Mouse (Mus musculus) layer of hippocampus, adult 9-11 months (tissue): ENCODE measurements around the gene Itk.

ENCODE experiments used
- DNase-seq: peaks from one replicate; pipeline ENCODE4 v3.0.0; 2022

The Itk gene

DNA sequence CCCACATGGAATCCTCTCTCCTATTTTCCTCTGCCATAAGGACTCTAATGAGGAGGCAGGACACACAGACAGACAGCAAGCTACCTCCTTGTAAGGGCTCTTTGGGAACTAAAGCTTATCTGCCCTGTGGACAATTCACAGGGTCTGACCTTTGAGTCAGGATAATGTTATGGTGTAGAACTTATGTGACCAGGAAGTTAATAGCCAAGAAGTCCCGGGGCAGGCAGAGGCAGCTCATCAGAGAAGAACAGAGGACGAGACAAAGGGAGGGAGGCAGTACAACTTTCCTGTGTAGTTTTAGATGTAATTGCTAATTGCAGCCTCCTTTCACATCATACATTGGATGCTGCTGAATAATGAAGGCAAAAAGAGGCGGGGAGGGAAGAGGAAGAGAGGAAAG lies 1.3 kb upstream of the Itk start:
- DNase-seq, result no peak

DNA sequence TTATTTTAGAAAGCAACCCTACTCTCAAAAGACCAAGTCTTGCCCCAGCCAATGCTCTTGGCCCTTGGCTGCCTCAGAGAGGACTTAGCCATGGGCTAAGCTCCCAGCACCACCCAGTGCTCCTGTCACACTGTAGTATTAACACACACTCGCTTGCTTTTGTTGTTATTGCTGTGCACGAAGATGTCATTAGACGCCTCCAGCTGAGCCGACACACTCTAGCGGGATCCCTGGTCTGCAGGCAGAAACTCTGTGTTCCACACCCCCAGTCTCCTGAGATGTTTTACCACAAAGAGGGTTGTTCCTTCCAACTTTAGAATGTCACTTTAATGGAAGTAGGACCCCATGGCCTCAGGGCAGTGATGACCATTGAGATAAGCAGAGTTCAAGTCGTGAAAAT lies 877 bp downstream of the Itk start:
- no peak for DNase-seq

DNA sequence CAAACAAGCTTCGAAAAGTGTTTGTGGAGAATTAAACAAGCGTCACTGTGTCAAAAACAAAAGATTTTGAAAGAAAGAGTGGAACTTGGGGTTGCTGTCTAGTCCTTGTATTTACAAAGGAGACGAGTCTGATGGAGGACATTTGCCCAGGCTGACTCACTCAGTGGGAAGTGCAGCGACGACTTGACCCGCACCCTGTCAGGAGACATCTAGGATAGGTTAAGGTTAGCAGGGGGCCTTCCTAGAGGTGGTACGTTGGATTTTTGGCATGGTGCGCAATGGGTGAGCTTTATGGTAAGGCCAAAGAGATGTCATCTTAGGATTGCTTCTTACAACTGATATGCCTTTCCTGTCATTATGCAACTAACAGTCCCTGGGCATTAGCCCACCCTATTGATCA lies 2.3 kb downstream of the Itk start:
- DNase-seq, result no peak

DNA sequence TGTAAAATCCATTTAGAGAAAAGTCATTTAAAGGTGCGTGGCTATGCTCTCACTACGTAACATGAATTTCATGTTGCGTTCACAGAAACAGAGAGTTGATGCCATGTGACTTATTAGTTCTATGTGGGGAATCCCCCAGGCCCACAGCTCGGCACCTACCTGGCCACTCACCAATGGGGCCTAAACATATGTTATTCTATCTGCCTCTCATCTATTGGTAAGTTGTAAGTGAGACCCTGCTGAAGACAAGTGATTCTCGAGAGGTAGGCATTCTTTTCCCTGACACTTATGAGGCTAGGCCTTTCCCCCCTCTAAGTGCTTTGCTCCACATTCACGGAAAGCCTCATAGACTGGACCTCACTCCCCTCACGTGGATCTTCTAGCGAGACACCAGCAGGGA lies 2.8 kb downstream of the Itk start:
- no peak for DNase-seq

DNA sequence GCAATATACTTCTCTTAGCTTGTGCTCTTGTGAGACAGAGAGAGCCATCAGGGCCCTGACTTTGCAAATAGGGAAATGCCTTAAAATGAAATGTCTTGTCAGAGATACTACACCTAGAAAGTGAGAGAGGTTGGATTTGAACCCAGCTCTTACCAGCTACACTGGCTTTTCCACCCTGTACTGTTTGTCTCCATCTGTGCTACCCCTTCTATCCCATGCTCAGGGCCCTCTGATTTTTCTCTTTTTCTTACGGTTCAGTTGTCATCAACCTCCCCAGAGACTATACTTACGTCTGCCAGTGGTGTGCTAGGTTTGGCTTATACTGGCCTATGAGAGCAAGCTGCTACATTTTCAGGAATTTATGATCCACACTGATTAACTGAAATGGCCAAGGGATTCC lies 4.4 kb downstream of the Itk start:
- DNase-seq, result no peak

DNA sequence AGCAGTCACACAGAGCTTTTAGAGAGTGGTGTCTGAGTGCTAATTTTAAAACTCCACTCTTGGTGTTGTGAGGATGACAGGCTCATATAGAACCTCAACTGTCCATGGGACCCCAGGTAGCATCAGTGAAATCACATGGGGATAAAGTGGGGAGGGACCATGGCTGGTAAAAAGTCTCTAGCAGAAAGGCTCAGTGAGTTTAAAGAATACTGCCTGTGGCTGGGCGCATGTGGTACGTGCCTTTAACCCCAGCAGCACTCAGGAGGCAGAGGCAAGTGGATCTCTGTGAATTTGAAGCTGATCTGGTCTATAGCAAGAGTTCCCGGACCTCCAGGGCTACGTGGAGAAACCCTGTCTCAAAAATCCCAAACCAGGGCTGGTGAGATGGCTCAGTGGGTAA lies 6.8 kb downstream of the Itk start:
- DNase-seq, result no peak

DNA sequence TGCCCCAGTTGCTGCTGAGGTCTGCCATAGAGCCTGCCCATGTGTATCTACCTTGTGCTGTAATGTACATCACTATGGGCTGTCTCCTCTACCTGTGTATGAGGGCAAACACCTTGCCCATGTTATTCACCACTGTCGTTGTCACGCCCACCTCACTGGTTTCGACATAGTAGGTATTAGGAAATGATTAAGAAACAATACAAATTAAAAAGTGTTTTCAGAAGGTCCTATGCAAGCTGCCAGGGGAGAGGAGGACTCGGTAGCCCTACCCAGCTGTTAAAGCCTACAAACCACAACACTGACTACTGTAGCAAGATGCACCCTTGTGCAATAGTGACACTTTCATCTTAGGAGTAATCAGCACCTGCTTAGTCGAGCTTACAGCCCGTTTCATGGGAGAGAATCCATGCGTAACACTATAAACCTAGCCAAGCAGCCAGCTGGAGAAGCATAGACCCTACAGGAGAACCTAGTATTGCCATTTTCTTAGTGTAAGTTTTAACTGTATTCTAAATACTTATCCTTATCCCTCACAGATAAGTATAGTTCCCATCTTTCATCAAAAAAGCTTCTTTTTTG lies 9.1 kb downstream of the Itk start:
- no peak for DNase-seq

DNA sequence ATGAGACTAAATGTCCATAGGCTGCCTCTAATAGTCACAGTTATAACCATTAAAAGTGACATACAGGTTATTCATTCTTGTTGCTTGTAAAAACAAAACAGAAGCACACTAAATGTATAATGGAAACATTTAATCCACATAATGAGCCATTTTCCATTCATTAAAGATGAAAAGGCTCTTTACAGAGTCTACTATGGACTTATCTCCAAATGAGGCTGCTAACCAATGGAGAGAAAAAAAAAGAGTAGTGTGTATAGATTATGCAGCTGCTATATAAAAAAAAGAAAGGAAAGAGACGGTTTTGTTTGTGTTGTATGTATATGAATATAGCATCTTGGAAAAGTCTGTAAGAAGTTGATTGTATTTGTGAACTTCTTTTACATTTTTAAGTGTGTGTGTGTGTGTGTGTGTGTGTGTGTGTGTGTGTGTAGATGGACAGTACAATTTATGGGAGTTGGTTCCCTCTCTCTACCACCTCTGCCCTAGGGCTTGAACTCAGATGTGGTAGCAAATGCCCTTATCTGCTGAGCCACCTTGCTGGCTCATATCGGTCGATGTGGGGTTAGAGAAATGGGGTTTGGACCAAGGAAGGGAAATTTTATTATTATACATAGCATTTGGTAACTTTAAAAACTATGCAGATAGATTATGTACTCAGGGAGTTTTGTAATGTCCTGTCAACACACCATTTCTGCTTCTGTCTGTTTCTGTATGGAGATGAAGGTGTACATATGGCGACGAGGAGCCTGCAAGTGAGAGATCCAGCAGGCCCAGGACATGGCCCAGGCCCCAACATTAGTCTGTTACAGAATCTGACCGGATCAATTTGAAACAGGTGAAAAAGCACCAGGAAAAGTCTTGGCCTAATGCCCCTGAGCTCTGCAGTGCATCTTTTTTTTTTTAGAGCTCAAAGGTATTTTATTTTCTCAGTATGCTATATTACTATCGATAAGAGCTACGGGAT lies 11.2 kb downstream of the Itk start:
- no peak for DNase-seq

DNA sequence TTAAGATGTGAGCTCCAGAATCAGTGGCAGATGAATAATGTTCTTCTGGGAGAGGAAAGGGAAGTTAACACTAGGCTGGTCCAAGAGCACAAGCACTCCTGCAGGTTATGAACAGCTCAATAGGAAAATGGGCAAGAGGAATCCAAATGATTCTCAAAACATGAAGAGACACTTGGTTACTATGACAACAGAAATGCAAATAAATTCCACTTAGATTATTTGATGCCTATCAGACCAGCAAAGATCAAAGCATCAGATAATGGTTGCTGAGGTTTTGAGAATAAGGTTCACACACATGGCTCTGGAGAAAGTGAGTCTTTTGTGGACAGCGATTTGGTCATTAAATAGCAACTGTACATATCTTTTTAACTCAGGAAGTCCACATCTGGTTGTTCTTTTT lies 12.0 kb downstream of the Itk start:
- DNase-seq, result no peak

DNA sequence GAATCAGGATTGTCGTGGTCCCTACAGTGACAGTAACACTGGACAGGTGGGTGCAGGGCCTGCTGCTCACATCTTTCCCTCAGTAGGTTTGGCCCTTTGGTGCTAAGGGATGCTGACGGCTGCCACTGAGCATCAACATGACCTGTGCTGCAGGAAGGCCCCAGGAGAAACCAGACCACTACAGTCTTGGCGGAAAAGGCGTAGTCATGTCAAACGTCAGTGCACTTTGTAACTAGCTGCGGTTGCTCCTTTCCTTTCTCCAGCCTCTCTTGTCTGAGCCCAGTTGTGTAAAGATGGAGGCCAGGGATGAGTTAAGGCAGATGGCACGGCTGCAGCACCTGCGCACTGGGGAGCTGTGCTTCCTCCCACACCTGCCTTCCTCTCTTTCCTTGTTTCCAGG lies 14.3 kb downstream of the Itk start:
- DNase-seq, result no peak

DNA sequence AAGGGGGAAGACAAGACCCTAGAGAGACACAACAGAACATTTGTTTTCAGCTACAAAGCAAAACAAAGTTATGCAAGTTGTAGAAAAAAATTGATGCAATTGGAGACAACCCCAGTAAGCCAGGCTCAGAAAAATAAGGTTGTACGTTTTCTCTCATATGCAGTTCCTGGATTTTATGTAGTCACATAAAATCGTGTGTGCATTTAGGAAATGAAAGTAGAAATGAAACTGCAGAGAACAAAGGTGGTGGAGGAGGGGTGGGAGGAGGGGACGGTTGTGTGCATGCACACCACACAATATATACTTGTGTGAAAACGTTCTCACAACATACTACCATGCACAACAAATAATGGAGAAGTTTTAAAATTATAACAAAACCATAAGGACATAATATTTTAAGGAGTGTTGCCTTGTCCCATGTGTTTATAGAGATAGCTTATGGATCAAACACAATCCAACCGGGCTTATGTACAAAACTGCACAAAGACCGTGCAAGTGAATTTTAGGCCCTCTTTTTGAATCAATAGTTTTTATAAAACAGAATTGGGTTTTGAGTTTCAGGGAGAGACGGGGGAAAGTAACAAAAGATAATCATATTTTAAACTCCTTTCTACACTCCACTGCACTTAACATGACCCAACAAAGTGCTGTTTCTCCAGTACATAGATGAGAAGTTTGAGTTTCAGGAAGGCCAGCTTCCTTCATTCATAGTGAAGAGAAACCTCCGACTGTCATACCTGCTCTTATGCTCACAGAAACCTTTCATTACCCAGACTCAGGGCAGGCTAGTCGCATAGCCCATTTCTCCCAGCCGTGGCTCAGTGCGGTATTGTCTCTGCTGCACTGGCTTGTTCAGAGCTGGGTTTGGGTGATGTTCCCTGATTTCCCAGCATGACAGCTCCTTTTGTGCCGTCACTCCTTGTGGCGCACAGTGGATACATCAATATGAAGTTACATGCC lies 16.0 kb downstream of the Itk start:
- no peak for DNase-seq

DNA sequence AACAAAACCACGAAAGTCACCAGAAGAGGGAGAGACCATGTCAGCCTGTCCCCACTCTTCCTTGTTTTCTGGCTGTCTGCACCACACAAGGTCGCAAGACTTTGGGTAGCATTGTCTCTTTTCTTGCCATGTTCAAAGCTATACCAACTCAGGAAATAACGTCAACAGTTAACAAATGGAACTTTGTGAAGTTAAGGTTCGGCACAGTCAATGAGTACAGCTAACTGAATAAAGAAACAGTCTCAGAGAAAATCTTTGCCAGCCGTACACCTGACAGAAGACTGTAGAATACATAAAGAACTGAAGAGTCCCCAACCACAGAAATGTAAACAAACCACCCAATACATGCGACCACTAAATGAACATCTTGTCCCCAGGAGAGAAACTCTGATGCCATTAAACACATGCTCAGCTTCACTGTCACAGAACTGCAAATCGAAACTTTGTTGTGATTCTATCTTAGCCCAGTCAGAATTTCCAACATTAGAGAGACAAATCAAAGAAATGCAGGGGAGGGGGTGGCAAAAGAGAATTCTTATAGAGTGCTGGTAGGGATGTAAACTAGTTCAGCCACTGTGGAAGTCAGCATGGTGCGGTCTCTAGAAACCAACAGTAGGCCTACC lies 16.9 kb downstream of the Itk start:
- no peak for DNase-seq

DNA sequence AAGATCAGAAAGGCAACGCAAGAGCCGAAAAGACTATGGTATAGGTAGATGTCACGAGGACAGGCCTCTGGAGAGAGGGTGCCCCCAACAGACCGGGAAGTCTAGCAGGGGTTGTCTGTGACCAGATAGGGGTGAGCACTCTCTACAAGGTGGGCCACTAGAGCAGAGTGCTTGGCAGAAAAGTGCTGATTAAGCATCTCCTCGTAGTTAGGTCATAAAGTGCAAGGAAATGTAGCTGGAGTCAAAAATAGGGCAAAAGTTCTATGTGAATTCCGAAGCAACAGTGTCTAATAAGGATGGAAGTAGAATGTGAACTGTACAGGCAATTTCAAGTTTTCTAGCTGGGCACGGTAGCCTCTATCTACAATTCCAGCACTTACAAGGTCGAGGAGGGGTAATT lies 18.1 kb downstream of the Itk start:
- DNase-seq, result no peak

DNA sequence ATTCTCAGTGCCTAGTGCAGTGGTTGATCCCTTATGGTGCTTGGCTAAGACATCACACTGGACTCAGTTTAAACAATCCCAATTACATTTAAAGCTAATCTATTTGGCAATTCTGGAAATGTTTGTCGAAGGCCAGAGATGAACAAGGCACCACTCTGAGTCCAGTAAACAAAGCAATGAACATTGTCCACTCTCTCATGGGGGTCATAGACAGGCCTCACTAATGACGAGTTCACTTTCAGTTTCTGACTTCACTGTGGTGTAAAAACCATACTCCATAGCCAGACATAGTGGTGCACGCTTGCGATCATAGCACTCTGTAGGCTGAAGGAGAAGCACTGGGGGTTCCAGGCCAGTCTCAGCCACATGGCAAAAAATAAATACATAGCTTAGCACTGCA lies 18.9 kb downstream of the Itk start:
- no peak for DNase-seq

DNA sequence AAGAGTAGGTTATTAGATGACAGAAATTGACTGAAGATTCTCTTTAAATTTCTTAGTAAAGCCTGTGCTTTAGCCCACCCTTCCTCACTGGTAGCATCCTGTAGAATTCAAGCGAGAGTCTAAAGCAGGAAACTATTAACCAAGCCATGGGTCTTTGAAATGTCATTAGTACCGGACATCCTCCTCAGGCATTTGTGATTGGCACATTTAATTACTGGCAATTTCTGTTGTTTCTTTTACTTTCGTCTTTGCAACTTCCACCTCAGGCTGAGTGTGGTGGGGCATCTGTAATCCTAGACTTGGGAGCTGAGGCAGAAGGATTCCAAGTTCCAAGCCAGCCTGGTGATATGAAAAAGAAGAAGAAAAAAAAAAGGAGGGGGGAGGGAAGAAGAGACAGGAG lies 23.0 kb downstream of the Itk start:
- no peak for DNase-seq

DNA sequence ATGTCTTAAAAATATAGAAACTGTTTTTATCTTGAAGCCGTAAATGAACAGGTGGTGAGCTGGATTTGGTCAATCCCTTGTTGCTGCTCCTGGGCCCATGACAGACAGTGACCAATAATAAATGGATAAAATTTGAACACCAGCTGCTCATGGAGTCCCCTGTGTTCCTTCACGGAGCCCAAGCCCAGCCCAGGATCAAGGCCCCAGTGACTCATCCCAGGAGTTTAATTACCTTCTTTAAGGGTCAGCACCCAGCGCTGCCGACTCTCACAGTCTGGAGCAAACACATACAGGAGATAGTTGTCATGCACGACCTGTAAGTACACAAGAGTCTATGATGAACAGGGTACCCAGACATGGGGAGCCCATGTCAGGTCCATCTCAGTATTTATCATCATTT lies 23.6 kb downstream of the Itk start:
- no peak for DNase-seq

DNA sequence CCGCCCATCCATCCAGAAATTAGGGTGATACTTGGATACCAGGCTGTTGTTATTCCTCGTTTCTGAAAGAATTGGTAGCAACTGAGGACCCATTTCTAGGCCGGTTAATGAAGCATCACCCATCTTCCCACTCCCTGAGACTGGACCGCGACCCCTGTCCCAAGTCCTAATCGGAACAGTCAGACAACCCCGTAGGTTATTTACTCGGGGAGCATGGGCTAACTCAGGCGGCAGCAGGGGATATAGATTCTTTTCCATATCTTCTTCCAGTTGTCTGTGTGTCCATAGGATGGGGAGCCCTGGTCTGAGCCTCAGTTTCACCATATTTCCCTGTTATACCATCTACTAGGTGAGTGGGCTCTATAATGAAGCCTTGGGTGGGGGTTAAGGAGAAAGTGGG lies 25.5 kb downstream of the Itk start:
- DNase-seq, result no peak

DNA sequence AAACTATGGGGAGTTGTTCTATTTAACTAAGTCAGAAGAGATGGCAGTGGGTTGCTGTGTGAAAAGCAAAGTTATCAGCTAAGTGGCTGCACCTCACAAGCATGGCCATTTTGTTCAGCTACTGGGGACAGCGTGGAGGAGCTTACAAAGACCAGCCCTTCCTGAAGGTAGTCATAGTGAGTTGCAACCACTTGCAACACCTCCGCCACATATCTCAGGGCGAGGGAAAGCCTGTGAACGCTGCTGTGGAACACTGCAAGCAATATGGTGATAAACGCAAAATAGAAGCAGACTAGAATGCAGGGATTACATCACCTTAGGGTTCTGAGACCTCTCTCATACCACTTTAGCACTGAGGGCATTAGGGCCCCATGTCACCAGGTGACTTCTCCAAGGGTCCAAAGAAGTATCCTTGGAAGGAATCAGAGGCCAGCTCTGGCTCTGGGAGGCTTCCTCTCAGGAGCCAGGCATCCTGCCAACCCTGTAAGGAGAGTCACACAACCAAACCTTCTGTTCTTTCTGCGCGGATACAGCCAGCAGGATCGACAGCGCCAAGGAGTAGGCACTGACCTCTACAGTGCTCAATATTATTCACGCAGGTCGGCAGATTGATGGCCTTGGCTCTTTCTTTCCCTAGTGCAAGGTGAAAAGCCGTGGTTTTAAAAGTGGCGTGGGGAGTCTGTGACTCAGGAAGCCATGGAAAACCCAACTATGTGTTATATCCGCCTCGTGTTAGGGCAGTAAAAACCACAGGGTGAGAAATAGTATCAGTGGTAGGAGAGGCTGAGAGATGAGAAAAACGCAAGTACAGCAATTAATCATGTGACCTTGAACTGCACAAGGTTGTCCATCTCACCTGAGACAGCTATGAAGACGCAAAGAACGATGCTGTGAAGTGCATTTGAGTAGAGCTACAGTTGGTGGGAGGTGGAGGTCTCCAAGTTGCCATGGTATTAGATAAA lies 27.0 kb downstream of the Itk start:
- no peak for DNase-seq

DNA sequence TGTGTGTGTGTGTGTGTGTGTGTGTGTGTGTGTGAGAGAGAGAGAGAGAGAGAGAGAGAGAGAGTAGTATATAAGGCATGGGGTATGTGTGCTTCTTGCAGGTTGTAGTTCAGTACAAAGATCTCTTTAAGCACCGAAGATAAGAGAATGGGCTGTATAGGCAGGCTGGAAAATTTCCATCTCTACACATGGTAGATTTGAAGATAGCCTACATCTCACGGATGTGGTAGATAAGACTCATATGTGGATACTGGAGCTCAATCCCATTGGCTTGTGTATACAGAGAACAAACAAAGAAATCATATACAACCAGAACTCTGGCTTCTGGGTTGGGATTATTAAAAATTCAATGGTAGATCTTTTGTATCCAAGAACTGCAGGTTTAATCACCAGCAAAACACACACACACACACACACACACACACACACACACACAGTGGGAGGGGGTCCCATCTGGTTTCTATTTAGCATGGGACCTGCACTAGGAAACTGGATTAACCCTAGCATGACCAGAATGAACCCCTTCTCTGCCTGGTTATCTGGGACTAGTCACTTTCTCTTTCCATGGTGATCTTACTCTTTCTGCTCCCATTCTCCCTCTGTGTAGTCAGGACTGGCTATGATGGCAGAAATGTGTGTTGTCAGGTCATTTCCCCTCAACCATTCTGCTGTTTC lies 28.2 kb downstream of the Itk start:
- DNase-seq, result no peak

DNA sequence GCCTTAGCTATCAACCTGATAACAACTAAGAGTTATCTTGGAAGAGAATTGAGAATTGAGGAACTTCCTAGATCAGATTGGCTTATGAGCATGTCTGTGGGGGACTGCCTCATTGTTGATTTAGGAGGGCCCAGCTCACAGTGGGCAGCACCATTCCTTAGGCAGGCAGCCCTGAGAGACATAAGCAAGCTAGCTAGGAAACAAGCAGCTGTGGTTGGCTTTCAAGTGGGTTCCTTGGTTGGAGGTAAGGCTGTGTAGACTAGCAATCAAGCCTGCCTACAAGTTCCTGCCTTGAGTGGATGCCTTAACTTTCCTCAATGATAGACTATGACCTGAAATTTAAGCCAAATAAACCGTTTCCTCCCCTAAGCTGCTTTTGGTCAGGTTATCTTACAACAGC lies 30.9 kb downstream of the Itk start:
- no peak for DNase-seq

DNA sequence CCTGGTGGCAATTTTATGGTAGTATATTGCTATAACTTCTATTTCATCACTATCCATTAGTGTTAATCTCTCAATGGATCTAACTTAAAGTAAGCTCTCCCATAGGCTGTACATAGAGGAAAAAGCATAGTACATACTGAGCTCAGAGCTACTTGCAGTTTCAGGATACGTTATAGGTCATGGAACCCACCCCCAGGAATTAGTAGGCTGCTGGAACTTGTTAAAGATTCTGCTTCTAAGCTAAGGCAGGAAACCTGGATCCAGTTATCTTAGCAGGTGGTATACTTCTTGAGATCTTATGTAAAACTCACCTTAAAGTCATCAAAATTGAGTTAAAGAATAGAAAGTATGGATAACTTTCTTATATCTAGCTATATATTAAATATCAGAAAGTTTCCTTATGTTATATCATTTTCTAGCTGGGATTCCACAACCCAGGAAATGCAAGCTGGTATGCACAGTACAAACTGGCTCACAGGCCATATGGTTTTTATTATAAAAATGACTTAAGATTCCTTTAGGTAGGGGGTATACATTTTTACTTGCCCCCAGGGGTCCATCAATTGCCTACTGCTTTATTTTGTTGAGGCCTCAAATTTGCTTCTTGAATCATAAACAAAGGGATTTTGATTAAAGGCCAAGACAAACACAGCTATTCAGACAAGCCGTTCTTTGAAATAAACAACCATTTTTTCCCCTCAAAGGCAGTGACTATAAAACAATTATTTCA lies 39.5 kb downstream of the Itk start:
- DNase-seq, result no peak
